Mouse (Mus musculus): ENCODE measurements around the gene Zscan4c.
"Not testable (repeated sequence)": the region's sequence is repeated elsewhere in the genome, so short reads cannot be mapped to it uniquely, and the experiment has no call there.

Zscan4c gene

GRCm38 (mm10) chr7:11005445-11005844 is at the start of gene Zscan4c:
Gene Zscan4c (plus strand): TSS chr7:11005745.
- not testable (repeated sequence) for DNase-seq
